Mouse (Mus musculus): ENCODE measurements around the gene Hspbap1. TPM values are rescaled to one million over a fixed set of nuclear protein-coding genes. Genes with fewer than 3 reads are reported as not detected.

Hspbap1 gene
- polyA plus RNA-seq, 1 experiment from 2014 or later, result 16.7 TPM

Other genes with a start within 250 kb of the Hspbap1 start
- 6.4 and 7.3 TPM in 2 replicates for gene Sema5b, start 229.2 kb upstream of the Hspbap1 start, polyA plus RNA-seq (2015; fragmentation: Nextera tagmentation; extraction: Ambion mirVana)
- gene Dirc2, start 1.0 kb upstream of the Hspbap1 start, polyA plus RNA-seq (2015; fragmentation: Nextera tagmentation; extraction: Ambion mirVana), result 12.2 and 12.3 TPM in 2 replicates
- 1.3 and 1.4 TPM in 2 replicates for gene Parp14, start 101.2 kb downstream of the Hspbap1 start, polyA plus RNA-seq (2015; fragmentation: Nextera tagmentation; extraction: Ambion mirVana)
- 4.8 and 5.0 TPM in 2 replicates for gene Parp9, start 168.1 kb downstream of the Hspbap1 start, polyA plus RNA-seq (2015; fragmentation: Nextera tagmentation; extraction: Ambion mirVana)
- gene Dtx3l, start 168.8 kb downstream of the Hspbap1 start, polyA plus RNA-seq (2015; fragmentation: Nextera tagmentation; extraction: Ambion mirVana), result 3.9 and 4.5 TPM in 2 replicates
- gene Kpna1, start 208.4 kb downstream of the Hspbap1 start, polyA plus RNA-seq (2015; fragmentation: Nextera tagmentation; extraction: Ambion mirVana), result 35.9 and 38.2 TPM in 2 replicates

All from kidney, embryonic 16.5 days (tissue).